Mouse (Mus musculus) adrenal gland, adult 2 months (tissue): ENCODE measurements around the gene Olfr1248. TPM values are rescaled to one million over a fixed set of nuclear protein-coding genes. Genes with fewer than 3 reads are reported as not detected.
"Not testable (repeated sequence)": the region's sequence is repeated elsewhere in the genome, so short reads cannot be mapped to it uniquely, and the experiment has no call there.

Source experiments
- DNase-seq: peaks from one replicate; pipeline ENCODE4 v3.0.0; 2021
- long read RNA-seq: library from polyadenylated mRNA; stranded (forward); transcript quantifications from one replicate; pipeline ENCODE4 v2.0.0, GENCODE M21; 2021
- polyA plus RNA-seq: library from polyadenylated mRNA; depleted of rRNA; stranded (reverse); fragments of >200 nt; gene quantifications from 2 replicates; pipeline ENCODE4 v1.2.3, GENCODE M21; 2012; rRNA removed
- total RNA-seq, 2 experiments: library from RNA; stranded (reverse); gene quantifications; 2 replicates each; pipeline ENCODE4 v1.2.3; 2021

Gene Olfr1248
- total RNA-seq (not detected), polyA plus RNA-seq (not detected in 2 replicates)
- long read RNA-seq = 0 reads

DNA sequence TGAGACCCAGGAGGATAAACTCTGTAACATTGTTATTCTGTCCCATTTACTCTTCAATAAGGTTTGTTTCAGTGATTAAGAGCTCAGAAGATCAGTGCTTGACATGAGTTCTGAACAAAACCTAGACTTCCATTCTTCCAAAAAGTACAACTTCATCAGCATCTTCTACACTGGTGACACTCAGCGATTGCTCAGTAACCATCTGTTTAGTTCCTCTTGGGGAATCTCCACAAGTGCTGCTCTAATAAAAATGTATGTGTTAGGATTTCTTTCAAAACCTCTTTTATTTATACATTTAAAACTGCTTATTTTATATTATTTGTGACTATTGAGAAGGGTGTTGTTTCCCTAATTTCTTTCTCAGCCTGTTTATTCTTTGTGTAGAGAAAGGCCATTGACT, at the start of gene Olfr1248:
Olfr1248 (minus strand) TSS at position 101 of the 400 bp plus-strand sequence.
- DNase-seq = not testable (repeated sequence)

- no peak for DNase-seq
Observed at GRCm38 (mm10) chr2:89661367-89661766, 43.3 kb upstream of the Olfr1248 start, which contains the start of gene Olfr1250. TSS of gene Olfr1250 (minus strand) at chr2:89661467.

DNA sequence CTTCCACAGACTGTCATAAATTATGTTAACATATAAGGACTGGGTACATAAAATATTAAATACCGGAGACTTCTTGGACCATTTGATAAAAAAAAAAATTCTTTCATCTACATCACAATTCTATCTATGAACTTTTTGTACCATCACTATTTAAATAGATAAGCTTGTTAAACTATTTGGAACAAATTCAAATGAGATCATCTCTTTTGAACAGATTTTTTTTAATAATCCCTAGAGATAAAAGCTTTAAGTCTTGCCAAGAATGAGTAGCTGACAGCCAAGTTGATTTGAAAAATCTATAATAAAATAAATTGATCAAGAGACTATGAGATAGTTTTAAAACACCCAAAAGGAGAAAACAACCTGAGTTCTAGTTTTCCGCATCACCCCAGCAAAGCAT, 16.8 kb upstream of the Olfr1248 start, which contains the start of gene Olfr1249:
Olfr1249 (minus strand) TSS at position 101 of the 400 bp plus-strand sequence.
- no peak for DNase-seq

GRCm38 (mm10) chr2:89614030-89614429, 4.0 kb downstream of the Olfr1248 start, which contains the start of gene Olfr1247:
TSS of gene Olfr1247 (minus strand) at chr2:89614130.
- no peak for DNase-seq

- no peak for DNase-seq
Observed at GRCm38 (mm10) chr2:89593057-89593456, 25.0 kb downstream of the Olfr1248 start, which contains the start of gene Olfr1246. TSS of gene Olfr1246 (minus strand) at chr2:89593157.

DNA sequence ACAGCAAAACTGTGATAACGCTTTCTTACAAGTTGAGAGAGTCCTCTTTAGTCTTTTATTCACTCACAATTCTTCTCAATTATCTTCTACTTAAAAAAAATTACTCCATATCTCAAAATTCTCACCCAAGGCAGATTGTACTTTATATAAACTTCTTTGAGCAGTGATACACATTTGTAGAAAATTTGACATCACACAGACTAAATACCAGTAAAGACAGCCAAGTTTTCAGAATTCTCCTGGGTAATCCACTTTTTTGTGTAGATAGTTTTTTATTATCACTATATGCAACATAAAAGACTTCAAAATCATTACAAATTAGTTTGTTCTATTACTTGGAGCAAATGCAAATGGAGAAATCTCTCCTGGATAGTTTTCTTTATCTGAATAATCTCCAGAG, 39.7 kb downstream of the Olfr1248 start, which contains the start of gene Olfr1245:
Olfr1245 (minus strand) TSS at position 101 of the 400 bp plus-strand sequence.
- no peak for DNase-seq

Other genes starting within 250 kb of the Olfr1248 start
- not detected for gene Olfr1238, start 208.6 kb downstream of the Olfr1248 start, total RNA-seq
- gene Olfr1238, start 208.6 kb downstream of the Olfr1248 start, polyA plus RNA-seq = not detected in 2 replicates
- not detected for gene Olfr1239, start 197.8 kb downstream of the Olfr1248 start, total RNA-seq
- gene Olfr1239, start 197.8 kb downstream of the Olfr1248 start, polyA plus RNA-seq = not detected in 2 replicates
- gene Olfr1240, start 175.2 kb downstream of the Olfr1248 start, total RNA-seq = not detected
- not detected in 2 replicates for gene Olfr1240, start 175.2 kb downstream of the Olfr1248 start, polyA plus RNA-seq
- gene Olfr1241, start 131.1 kb downstream of the Olfr1248 start, total RNA-seq = not detected
- not detected in 2 replicates for gene Olfr1241, start 131.1 kb downstream of the Olfr1248 start, polyA plus RNA-seq
- not detected for gene Olfr1242, start 119.9 kb downstream of the Olfr1248 start, total RNA-seq
- not detected in 2 replicates for gene Olfr1242, start 119.9 kb downstream of the Olfr1248 start, polyA plus RNA-seq
- gene Olfr1243, start 86.8 kb downstream of the Olfr1248 start, total RNA-seq = not detected
- not detected in 2 replicates for gene Olfr1243, start 86.8 kb downstream of the Olfr1248 start, polyA plus RNA-seq
- not detected for gene Olfr1245, start 39.8 kb downstream of the Olfr1248 start, total RNA-seq
- not detected in 2 replicates for gene Olfr1245, start 39.8 kb downstream of the Olfr1248 start, polyA plus RNA-seq
- gene Olfr1246, start 25.1 kb downstream of the Olfr1248 start, total RNA-seq = not detected
- gene Olfr1246, start 25.1 kb downstream of the Olfr1248 start, polyA plus RNA-seq = not detected in 2 replicates
- gene Olfr1247, start 4.1 kb downstream of the Olfr1248 start, total RNA-seq = not detected
- not detected in 2 replicates for gene Olfr1247, start 4.1 kb downstream of the Olfr1248 start, polyA plus RNA-seq
- gene Olfr1249, start 16.7 kb upstream of the Olfr1248 start, total RNA-seq = not detected
- not detected in 2 replicates for gene Olfr1249, start 16.7 kb upstream of the Olfr1248 start, polyA plus RNA-seq
- not detected for gene Olfr1250, start 43.2 kb upstream of the Olfr1248 start, total RNA-seq
- not detected in 2 replicates for gene Olfr1250, start 43.2 kb upstream of the Olfr1248 start, polyA plus RNA-seq
- gene Olfr1251, start 53.7 kb upstream of the Olfr1248 start, total RNA-seq = not detected
- gene Olfr1251, start 53.7 kb upstream of the Olfr1248 start, polyA plus RNA-seq = not detected in 2 replicates
- gene Olfr1252, start 106.8 kb upstream of the Olfr1248 start, total RNA-seq = not detected
- gene Olfr1252, start 106.8 kb upstream of the Olfr1248 start, polyA plus RNA-seq = not detected in 2 replicates
- not detected for gene Olfr1253, start 138.8 kb upstream of the Olfr1248 start, total RNA-seq
- not detected in 2 replicates for gene Olfr1253, start 138.8 kb upstream of the Olfr1248 start, polyA plus RNA-seq
- not detected for gene Olfr1254, start 175.4 kb upstream of the Olfr1248 start, total RNA-seq
- not detected in 2 replicates for gene Olfr1254, start 175.4 kb upstream of the Olfr1248 start, polyA plus RNA-seq
- gene Olfr1255, start 193.8 kb upstream of the Olfr1248 start, total RNA-seq = not detected
- gene Olfr1255, start 193.8 kb upstream of the Olfr1248 start, polyA plus RNA-seq = not detected in 2 replicates
- not detected for gene Olfr1256, start 223.3 kb upstream of the Olfr1248 start, total RNA-seq
- not detected in 2 replicates for gene Olfr1256, start 223.3 kb upstream of the Olfr1248 start, polyA plus RNA-seq
- not detected for gene Olfr48, start 230.0 kb upstream of the Olfr1248 start, total RNA-seq
- not detected in 2 replicates for gene Olfr48, start 230.0 kb upstream of the Olfr1248 start, polyA plus RNA-seq